Mouse (Mus musculus) CD8-positive naive resting alpha-beta T cell, adult 2 months (primary cell): Measurements from ENCODE around the gene Map1b.

ENCODE experiments used
- DNase-seq, 2 experiments: peaks; one replicate each; pipeline ENCODE4 v3.0.0; 2022; ENCODE audit warnings: low read depth in 2 of 2, low spot score in 2 of 2

Gene Map1b

DNA sequence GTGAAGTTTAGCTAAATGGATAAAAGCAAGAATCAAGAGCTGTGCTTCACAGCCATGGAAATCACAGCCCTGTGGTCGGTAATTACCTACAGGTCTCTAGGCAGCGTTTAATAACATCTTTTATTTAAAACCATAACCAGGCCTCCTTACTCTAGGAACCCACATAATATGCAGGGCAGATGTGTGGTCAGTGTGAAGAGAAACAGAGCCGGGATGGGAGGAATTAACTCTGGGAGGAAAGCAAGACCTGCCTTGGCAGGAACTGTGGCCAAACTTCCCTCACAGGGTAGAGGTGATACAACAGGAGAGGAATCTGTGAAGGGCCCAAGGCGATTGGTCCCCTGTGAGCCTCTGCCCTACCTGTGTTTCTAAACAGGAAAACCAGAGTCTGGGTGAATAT is 66.8 kb downstream of the Map1b start:
- DNase-seq: no peak

DNA sequence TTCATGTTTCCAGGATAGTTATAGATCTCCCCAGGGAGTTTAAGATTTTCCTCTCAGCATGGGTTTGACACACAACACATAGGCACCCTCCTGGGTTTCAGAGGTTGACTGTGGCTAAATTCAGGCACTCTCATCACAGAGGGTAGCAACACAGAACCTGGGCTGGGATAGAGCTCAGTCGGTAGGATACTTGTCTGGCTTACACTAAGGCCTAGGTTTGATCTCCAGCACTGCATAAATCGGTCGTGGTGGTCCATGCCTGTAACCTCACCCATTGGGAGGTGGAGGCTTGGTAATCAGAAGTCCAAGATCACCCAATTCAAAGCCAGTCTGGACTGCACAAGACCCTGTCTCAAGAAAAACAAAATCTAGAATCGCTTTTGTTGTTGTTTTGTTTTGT is 68.1 kb downstream of the Map1b start:
- DNase-seq: no peak

DNA sequence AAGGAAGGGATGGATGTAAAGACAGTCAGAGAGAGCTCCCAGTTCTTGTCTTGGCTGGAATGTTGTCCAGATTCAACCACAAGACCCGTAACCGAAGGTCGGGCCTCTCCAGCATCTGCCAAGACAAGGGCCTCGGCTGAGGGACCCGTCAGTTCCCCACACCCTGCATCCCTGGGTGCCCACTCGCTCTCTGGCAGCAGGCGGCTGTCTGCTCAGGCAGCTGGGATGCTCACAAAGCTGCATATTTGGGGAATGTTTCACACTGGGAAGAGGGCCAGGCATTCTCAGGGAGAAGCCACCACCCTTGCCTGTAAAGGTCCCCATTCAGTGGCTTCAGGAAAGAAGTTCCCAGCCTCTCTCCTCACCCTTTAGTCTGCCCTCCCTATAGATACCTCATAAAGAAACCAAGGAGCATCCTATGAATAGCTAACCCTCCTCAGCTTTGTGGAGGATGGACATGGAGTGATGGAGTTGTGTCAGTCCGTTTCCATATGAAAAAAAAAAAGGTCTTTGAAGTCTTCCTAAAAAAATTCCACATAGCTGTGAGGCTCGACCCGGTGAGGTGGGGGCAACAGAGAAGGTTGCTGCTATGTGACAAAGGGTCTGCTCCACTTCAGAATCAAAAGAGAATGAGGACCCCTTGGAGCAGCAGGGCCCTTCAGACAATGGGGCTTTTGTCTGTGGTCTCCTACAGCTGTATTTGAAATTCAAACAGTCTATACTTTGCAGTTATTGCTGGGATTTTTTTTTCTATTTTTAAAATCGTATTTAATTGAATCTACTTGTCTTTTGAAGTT is 68.7 kb downstream of the Map1b start:
- DNase-seq: no peak

DNA sequence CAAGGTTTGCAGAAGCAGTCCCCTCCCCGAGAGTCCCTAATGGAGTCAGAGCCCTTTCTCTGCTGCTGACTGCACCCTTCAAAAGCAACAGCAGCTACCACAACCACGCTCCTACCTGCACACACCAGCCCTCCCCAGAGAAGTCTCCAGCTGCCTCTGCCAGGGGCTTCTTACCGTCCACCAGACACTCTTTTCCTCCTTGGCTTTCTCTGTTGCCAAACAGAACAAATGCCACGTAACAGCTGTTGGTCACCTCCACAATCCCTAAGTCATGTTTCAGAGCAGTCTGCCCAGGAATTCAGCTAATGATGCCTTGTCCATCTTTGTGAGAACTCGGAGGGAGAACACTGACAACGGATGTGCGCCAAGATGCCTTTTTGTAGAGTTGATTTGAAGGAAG is 69.3 kb downstream of the Map1b start:
- no peak for DNase-seq

DNA sequence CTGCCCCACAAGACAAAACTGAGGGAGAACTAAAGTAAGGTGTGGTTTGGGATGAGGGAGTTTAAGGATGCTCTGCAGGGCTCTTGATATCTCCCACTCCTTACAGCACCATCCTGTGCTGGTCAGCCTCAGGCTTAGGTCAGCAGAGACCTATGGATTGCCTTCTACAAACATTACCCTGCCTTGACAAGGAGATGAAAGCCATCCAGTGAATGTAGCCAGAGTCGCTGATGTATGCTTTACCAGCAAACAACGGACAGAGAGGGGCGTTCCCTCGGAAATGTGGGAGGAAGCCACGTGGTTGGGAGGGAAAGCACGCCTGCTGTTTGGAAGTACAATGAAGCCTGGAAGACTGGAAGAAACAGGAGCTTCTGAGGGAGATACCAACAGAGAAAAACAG is 71.5 kb downstream of the Map1b start:
- no peak for DNase-seq

DNA sequence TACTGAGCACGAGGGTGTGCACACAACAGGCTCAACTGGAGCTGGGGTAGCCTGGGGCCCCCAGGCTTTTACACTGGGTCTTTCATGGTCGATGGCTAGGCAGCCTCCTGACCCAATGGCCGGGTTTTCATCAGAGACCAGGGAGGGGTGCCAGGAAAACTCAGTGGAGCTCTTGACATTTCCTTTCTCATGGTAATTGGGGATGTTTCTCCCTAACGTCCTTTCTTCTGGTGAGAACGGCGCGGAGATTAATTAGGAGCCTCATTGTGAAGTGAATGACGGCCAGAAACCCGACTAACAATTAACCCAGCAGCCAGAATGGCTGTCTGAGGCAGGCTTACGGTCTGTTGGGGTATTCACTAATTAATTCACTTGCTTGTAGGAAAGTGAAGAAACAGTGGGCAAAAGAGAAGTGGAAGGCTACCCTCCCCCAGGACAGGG is 71.9 kb downstream of the Map1b start:
- DNase-seq: no peak

DNA sequence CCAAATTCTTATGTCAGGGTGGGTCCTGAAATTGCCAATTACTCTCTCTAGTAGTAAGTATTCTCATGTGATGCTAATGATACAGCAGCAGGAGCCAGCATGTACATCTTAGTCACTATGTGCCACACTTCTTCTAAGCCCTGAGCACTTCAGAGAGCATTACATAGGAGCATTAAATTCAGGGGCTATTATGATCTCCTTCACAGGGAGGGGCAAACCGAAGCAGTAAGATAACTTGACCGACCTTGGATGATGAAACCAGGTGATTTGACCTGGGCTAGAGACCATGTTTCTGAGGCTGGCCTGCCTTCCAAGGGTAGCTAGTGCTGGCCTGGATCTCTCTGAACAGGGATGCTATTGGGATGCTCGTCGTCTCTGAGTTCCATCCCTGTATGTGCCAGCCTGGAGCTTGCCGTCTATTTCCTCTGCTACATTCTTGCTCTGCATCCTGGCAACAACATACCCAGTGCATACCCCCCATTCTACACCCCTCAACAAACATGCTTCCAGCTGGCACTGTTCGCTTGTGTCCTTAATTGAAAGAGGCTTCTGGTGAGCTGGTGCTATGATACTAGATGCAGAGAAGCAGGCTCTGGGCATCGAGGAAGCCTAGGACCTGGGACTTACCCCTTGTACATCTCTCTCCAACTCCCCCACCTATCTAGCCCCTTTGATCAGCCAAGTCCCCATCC is 72.7 kb downstream of the Map1b start:
- no peak for DNase-seq

DNA sequence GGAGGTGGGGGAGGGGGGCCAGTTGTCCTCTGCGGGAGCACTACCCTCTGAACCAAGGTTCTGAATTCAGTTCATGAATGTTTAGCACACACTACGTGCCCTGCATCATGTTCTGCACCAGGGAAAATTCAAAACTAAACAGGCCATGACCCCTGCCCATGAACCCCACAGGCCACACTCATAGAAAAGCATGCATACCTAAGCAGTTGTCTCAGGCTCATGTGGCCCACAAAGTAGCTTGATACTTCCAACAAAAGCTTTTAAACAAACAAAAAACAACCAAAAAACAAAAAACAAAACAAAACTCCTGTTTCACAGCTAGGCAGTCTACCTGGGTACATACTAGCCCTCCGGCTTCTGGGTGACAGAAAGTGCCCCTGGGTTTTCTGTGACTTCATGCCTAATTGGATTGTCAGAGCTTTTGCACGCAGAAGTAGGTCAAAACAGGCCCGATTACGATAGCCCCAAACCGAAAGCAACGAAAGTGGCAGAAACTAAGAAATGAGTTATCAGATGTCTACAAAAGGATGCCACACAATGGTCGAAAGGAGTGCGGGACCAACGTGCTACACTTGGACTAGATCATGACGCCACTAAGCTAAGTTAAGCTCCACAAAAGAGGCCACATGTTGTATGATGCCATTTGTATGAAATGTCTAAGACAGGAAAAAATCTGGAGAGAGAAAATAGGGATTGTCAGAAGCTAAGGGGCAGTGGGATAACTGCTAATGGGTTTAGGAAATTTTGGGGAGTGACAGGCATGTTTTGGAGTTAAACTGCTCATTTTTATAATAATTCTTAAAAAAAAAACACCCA is 73.7 kb downstream of the Map1b start:
- DNase-seq: no peak

DNA sequence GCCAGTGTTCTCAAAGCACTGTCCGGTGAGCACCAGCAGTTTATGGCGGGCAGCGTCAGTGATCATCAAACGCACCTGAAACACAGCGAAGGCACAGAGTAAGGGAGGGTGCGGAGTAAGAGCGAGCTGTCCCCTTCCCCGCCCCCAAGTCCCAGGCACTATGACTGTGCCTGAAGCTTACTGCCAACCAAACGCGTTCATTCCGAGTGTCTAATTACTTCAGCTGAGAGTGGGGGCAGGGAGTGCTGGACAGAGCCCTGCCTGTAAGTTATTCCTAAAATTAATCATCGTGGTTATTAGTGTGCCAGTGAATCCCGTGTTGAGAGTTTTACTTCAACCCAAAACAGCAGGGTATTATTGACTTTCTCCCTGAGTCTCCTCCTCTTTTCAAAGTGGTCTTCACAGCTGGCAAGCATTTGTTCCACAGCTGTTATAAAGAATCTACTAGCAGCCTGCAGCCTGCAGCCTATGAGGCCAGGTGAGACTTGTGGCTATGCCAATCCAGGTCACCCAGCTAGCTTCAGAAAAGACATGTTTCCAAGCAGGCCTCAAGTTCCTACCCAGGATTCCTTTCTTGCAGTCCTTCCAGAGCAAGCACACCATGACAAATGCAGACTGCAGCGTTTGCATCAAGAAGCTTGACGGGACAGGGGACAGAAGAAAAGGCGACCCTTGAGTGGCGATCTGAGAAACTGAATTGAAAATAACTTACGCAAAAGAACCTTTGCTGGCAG is 74.5 kb downstream of the Map1b start:
- DNase-seq: no peak

DNA sequence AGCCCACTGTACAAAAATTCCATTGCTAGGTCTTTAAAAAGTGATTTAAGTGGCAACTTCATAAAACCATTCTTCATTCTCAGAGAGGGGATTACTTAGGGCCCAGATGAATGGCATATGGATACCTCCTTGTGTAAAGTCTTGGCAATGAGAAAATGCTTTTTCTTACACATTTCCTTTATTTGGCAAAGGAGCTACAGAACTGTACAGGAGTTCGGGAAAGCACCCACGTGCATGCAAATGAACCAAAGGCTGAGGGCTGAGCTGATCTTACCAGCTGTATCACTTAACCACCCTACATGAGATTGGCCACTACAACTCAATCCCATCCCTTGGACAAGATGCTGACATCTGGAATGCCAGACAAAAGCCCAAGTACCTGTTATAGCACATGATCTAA is 76.1 kb downstream of the Map1b start:
- no peak for DNase-seq

DNA sequence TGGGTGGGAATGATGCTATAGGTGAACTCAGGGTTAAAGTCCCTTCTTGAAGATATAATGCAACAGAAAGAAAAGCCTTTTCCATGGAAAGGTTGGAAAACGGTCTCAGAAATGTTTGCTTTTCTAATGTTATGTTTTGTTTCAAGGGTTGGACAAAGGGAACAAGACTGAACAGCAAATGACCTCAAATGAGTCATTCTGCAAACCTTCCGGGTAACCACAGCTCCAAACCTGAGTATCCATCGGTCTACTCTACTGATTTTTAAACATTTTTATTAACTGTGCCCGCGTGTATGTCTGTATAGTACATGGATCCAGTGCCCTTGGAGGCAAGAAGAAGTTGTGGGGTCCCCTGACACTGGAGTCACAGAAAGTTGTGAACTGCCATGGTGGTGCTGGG is 77.0 kb downstream of the Map1b start:
- no peak for DNase-seq

DNA sequence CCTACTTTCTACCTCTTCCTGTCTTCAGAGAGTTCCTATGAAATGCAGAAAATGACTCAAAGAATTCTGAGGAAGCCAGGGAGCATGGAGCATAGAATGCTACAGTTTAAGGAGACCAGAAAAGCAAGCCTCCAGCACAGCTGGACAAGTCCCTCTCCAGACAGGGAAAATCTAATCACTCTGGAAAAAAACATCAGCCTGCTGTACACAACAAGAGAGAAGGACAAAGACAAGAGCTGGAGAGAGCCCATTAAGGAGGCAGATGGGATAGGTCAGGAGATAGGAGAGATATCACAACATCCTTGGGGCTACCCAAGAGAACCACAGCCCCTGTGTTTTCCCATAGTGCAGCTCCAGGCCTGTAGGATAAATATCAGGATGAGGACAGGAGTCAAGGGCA is 79.3 kb downstream of the Map1b start:
- no peak for DNase-seq

DNA sequence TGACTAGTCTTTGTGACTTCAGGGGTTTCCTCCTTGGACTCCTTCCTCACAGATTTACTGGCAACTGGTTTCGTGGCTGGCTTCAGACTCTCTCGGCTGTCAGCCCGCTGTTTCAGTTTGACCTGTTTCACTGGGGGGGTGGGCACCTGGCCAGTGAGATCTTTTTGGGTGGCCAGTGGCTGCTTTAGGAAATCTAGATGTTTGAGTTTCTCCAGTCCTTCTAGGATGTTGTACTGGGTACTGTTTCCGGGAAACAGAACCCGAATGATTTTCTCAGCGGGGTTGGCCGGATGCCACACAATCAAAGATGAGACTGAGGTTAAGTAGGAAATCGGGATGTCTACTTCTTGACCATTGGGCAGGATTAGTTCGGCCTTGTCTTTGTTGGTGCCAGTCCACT is 81.8 kb downstream of the Map1b start:
- no peak for DNase-seq

DNA sequence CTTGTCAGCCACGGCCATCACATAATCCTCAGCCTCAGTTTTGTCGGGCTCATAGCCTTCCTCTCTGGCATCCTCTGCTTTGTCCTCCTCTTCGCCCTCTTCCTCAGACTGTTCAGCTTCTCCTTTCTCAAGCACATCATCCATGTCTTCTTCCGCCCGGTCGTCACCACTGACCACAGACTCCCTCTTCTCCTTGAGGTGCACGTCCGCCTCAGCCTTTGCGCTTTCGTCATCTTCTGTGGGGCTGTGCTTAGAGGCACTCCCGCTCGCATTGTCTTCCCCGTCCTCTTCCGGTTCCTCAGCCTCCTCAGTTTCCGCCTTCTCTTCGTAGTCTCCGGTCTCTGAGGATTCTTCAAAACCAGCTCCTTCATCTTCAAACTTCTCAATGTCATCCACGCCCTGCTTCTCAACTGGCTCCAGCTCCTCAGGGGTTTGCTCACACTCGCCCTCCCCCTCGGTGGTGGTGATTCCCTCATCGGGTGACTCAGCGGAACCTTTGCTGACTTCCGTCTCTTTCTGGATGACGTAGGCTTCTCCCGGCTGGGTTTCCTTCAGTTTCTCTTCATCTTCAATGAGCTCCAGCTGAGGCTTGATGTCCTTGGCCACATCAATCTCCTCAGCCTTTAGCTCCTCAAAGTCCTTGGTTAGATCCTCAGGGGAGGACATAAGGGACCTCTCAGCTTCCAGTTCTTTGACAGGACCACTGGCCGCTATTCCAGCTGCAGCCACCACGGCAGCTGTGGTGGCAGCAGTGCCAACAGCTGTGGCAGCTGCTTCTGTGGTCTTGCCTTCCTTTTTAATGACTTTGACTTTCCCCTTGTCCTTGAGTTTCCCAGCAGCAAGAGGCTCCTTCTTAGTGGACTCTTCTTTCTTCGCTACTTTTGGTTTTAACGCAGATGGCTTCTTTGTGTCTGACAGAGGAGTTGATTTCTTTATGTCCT is 83.0 kb downstream of the Map1b start:
- no peak for DNase-seq

DNA sequence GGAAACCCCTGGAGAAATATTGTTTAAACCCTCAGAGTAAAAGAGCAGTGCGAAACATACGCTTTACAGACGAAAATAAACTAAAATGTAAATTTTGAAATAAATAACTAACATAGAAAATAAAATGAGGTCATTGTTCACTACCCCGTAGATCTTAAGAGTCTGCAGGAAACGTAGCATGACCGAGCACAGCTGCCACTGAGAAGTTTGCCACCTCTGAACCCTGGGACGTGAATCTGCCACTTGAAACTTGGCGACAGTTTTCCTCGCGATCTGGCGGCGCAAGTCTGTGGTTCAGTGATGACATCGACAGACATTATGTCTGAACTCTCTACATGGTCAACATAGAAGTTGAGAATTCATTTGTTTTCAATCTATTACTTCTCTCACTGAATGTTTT is 92.8 kb downstream of the Map1b start:
- DNase-seq: no peak

DNA sequence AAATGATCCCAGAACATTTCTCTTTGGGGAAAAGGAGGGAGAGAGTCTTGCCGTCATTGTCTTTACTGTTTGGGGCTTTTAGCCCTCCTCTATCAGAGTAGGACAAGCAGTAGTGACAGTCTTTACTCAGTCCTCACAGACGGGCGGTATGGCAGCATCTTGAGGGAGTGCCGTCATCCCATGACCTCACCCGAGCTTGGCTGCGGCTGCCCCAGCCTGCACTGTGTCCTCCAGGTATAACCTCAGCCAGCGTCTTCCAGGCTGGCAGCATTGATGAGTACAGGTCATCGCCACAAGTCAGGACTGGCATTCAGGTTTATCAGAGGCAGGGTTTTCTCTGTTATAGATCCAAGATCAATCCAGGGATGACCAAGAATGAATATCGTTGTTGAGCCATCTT is 99.7 kb downstream of the Map1b start:
- DNase-seq: no peak

DNA sequence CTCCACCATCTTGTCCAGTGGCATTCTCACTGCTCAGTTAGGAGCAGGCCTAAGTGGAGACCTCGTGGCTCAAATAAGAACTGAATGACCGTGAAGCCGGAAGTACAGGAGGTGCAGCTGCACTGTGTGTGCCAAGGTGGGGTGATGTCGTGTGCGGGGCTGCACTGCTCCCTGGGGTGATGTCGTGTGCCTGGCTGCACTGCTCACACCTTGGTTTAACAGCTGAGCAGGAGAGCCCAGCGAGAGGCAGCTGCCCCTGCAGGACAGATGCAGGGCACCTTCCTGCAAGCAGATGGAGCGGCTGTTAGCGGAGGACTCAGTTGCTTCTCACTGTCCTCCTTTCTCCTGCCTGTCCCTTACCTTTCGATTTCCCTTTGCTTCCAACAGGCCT is 102.0 kb downstream of the Map1b start:
- DNase-seq: no peak

DNA sequence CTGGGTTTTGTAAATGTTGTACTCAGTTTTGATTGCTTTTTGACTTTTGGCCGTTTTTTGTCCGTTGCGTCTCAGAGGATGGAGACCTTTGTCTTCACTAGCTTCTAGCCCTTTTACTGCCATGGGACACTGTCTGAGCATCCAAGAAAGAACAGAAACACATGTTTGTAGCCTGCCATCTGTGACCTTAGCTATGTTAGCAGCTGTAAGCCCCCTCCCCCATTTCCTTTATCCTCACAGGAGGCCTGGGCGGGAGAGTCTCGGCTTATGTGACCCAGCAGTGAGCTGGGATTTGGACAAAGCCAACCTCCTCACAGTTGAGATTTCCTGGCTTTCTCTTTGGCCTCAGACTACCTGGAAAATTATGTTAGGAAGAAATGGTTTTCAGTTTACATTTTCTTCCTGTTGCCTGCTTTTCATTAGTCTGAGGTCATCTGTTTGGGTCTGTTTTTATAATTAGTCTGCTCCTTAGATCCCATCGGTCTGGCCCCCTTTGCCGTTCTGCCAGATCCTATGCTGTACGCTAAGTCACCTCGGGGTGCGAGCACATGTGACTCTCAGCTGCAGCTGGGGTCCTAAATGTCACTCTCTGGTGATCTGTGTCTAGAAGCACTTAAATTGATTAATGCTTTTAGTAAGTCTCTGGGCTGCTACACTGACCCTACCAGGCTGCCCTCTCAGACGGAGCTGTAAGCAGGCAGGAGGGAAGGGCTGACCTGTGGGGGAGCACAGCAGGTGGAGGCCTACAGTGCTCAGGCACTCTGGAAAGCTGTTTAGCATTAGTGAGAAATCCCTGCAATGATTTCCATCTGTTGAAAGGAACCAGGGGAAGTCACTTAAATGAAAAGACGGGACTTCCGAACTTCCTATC is 102.6 kb downstream of the Map1b start:
- DNase-seq: no peak

DNA sequence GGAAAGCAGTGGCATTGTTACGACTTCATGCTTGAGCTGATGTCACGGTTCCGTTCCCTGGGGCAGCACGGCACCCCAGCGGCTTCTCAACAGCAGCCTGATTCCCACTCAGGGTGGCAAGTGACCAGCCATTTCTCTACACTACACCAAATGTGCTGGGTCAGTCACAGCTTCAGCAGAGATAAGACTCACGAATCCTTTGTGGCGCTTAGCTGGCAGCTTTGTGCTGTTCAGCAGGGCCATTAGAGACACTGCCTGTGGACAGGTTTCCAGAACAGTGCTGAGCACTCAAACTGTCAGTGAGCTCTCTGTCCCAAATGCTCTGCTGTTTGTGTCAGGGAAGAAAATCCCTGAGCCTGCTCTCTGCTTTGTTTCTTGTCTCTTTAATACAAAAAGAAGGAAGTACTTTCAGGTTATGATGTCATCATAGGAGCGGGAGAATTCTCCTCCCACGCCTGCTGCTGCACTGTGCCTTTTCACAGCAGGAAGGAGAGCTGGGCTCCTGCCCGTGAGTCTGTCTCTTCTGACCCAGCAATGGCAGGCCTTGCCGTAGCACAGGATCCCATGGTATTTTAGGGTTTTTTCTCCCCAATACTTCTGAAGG is 103.8 kb downstream of the Map1b start:
- no peak for DNase-seq
